Mouse (Mus musculus) cortical plate, adult 2 months (tissue): Measurements from ENCODE around the gene Ppp1r35. TPM values are rescaled to one million over a fixed set of nuclear protein-coding genes. Genes with fewer than 3 reads are reported as not detected.

Source experiments
- H3K27ac ChIP-seq: fragments of 200-500 bp; 2 replicates; pipeline ENCODE4 v1.5.1; 2012; ENCODE audit warnings: low read length, control low read depth, inconsistent platforms; ENCODE audit not compliant: insufficient read depth
- H3K4me1 ChIP-seq: fragments of 200-500 bp; 2 replicates; pipeline ENCODE4 v1.6.1; 2011; ENCODE audit warnings: low read length; ENCODE audit not compliant: control insufficient read depth, insufficient read depth
- H3K4me3 ChIP-seq: fragments of 200-500 bp; 2 replicates; pipeline ENCODE4 v1.5.1; 2011; ENCODE audit warnings: mild to moderate bottlenecking, low read length, control low read depth; ENCODE audit not compliant: insufficient read depth
- CTCF ChIP-seq: fragments of 200-500 bp; IDR thresholded peaks from 2 replicates; pipeline ENCODE4 v1.5.1; 2011; ENCODE audit warnings: mild to moderate bottlenecking, control low read depth, low read length; ENCODE audit not compliant: insufficient read depth; ENCODE audit errors: extremely low read depth
- POLR2A ChIP-seq: fragments of 200-500 bp; IDR thresholded peaks from 2 replicates; pipeline ENCODE4 v1.6.1; 2011; ENCODE audit warnings: mild to moderate bottlenecking, low read length, control low read depth; ENCODE audit not compliant: insufficient read depth; ENCODE audit errors: extremely low read depth
- polyA plus RNA-seq: library from polyadenylated mRNA; depleted of rRNA; stranded (reverse); fragments of >200 nt; gene quantifications from 2 replicates; pipeline ENCODE4 v1.2.3, GENCODE M21; 2012

Ppp1r35 gene
- polyA plus RNA-seq, 1 experiment, result 27.6 TPM

- Histone ChIP-seq H3K4me3 (peak overlapping the region; percentile 89; the same call in 1 of the 2 replicates), H3K27ac (no peak overlapping the region), H3K4me1 (peaks cover 2% of the 10 kb centered on the region)
- TF ChIP-seq CTCF (no peak), POLR2A (no peak)
These were observed 36.6 kb upstream of the Ppp1r35 start for GRCm38 (mm10) chr5:137742048-137742447.

- Histone ChIP-seq H3K4me1 (peaks cover 2% of the 10 kb centered on the region), H3K4me3 (no peak overlapping the region), H3K27ac (no peak overlapping the region)
- TF ChIP-seq CTCF, result no peak
- no peak for TF ChIP-seq POLR2A
These were observed 35.8 kb upstream of the Ppp1r35 start for GRCm38 (mm10) chr5:137742836-137743235.

GRCm38 (mm10) chr5:137744197-137744596 lies 34.5 kb upstream of the Ppp1r35 start:
- Histone ChIP-seq H3K27ac (no peak overlapping the region), H3K4me3 (no peak overlapping the region), H3K4me1 (no peaks in the 10 kb centered on the region)
- TF ChIP-seq CTCF, result no peak
- TF ChIP-seq POLR2A, result no peak

- Histone ChIP-seq H3K4me3 (peak within 1 kb of the TSS; percentile 56), H3K27ac (peak within 1 kb of the TSS; percentile 42; the same call in 1 of the 2 replicates), H3K4me1 (no peaks in the 10 kb centered on the region)
- TF ChIP-seq CTCF (no peak), POLR2A (peak; percentile 78; the same call in 1 of the 2 replicates)
These were observed 33.2 kb upstream of the Ppp1r35 start, which contains the start of gene Tsc22d4 for GRCm38 (mm10) chr5:137745214-137746171. Gene Tsc22d4, plus strand, starts transcription at chr5:137745730.

- no peak for TF ChIP-seq CTCF
- no peak for TF ChIP-seq POLR2A
- no peaks in the 10 kb centered on the region for H3K4me1 ChIP-seq
- H3K27ac ChIP-seq, result peak overlapping the region; percentile 42; the same call in 1 of the 2 replicates
- peak overlapping the region; percentile 56 for H3K4me3 ChIP-seq
These were observed 32.3 kb upstream of the Ppp1r35 start for GRCm38 (mm10) chr5:137746282-137746850.

GRCm38 (mm10) chr5:137746851-137747325 lies 31.8 kb upstream of the Ppp1r35 start:
- H3K4me1 ChIP-seq, result no peaks in the 10 kb centered on the region
- TF ChIP-seq CTCF, result no peak
- TF ChIP-seq POLR2A, result no peak
- H3K4me3 ChIP-seq, result peak overlapping the region; percentile 56
- H3K27ac ChIP-seq, result 0 out of 2 replicates have a peak overlapping the region, but pooled peaks have one; percentile 8

GRCm38 (mm10) chr5:137747326-137747961 lies 31.2 kb upstream of the Ppp1r35 start:
- Histone ChIP-seq H3K27ac (0 out of 2 replicates have a peak overlapping the region, but pooled peaks have one; percentile 8), H3K4me1 (no peaks in the 10 kb centered on the region), H3K4me3 (peak overlapping the region; percentile 56)
- TF ChIP-seq POLR2A (no peak), CTCF (no peak)

- TF ChIP-seq CTCF (no peak), POLR2A (no peak)
- peak overlapping the region; percentile 25 for H3K27ac ChIP-seq
- peak overlapping the region; percentile 56; the same call in 1 of the 2 replicates for H3K4me3 ChIP-seq
These were observed 30.4 kb upstream of the Ppp1r35 start for GRCm38 (mm10) chr5:137748130-137748770.

More at GRCm38 (mm10) chr5:137748130-137748770, 30.4 kb upstream of the Ppp1r35 start:
- no peaks in the 10 kb centered on the region for H3K4me1 ChIP-seq
